Mouse (Mus musculus): ENCODE data around the gene Myh13. TPM values are rescaled to one million over a fixed set of nuclear protein-coding genes. Genes with fewer than 3 reads are reported as not detected.

Gene Myh13
- polyA plus RNA-seq, 1 experiment from 2014 or later: not detected

DNA sequence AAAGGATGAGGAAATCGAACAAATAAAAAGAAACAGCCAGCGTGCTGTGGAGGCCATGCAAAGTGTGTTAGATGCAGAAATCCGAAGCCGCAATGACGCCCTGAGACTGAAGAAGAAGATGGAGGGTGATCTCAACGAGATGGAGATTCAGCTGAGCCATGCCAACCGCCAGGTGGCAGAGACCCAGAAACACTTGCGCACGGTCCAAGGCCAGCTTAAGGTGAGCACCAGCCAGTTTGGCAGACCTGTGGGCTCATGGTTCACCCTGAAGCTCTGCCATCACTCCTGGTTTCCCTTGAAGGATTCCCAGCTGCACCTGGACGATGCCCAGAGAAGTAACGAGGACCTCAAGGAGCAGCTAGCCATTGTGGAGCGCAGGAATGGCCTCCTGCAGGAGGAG lies 43.1 kb downstream of the Myh13 start:
- WGBS: 87% methylated on average over 12 of the region's 12 CpGs
- no peak for TF ChIP-seq CTCF (IDR thresholded peaks at IDR 0.05; ENCODE audit: low read depth)
- H3K9me3 ChIP-seq (ENCODE audit: control insufficient read depth): no peaks in the 10 kb centered on the region
- H3K4me2 ChIP-seq (replicated peaks; ENCODE audit: low read depth): no peak overlapping the region
- no peaks in the 10 kb centered on the region for H3K27me3 ChIP-seq (replicated peaks; ENCODE audit: control insufficient read depth, insufficient read depth, low read length)
- no peak overlapping the region for H3K9ac ChIP-seq (ENCODE audit: low read depth, low read length)
- no peak overlapping the region for H3K27ac ChIP-seq (ENCODE audit: low read depth, low read length)
- H3K36me3 ChIP-seq (ENCODE audit: control insufficient read depth, insufficient read depth): no peaks in the 10 kb centered on the region
- H3K4me1 ChIP-seq (replicated peaks; ENCODE audit: control insufficient read depth, insufficient read depth, low read length): no peaks in the 10 kb centered on the region
- ATAC-seq: no peak
- no peak overlapping the region for H3K4me3 ChIP-seq (ENCODE audit: low read depth, low read length)

DNA sequence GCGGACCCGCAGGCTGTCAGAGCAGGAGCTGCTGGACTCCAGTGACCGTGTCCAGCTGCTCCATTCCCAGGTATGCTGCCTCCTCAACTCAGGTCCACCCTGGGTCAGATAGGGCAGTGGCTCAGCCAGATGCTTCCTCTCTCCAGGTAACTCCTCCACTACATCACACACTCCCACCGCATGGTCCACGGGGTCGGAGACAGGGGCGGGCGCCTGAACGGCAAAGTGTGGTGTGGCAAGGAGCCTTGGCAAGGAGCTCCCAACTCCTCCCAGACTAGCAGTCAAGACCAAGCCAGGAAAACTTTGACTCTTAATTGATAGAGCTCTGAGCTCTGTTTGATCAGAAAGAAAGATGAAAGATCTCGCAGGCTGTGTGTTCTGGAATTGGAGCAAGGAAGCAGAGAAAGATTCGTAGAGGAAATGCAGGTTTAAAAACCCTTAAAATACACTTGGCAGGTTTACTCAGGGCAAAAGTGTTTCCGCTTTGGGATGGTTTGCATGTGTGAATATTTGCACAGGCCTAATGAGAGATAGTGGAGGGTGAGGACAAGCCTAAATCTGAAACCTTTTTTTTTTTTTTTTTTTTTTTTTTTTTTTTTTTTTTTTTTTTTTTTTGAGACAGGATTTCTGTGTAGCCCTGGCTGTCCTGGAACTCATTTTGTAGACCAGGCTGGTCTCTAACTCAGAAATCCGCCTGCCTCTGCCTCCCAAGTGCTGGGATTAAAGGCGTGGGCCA lies 43.7 kb downstream of the Myh13 start:
- no peaks in the 10 kb centered on the region for H3K36me3 ChIP-seq (ENCODE audit: control insufficient read depth, insufficient read depth)
- H3K4me3 ChIP-seq (ENCODE audit: low read depth, low read length): no peak overlapping the region
- H3K4me2 ChIP-seq (replicated peaks; ENCODE audit: low read depth): no peak overlapping the region
- no peak overlapping the region for H3K27ac ChIP-seq (ENCODE audit: low read depth, low read length)
- no peak for TF ChIP-seq CTCF (IDR thresholded peaks at IDR 0.05; ENCODE audit: low read depth)
- H3K27me3 ChIP-seq (replicated peaks; ENCODE audit: control insufficient read depth, insufficient read depth, low read length): no peaks in the 10 kb centered on the region
- ATAC-seq: no peak
- no peaks in the 10 kb centered on the region for H3K9me3 ChIP-seq (ENCODE audit: control insufficient read depth)
- WGBS: 79% methylated on average over 14 of the region's 14 CpGs
- H3K4me1 ChIP-seq (replicated peaks; ENCODE audit: control insufficient read depth, insufficient read depth, low read length): no peaks in the 10 kb centered on the region
- no peak overlapping the region for H3K9ac ChIP-seq (ENCODE audit: low read depth, low read length)

GRCm38 (mm10) chr11:67366936-67367335 lies 45.5 kb downstream of the Myh13 start:
- H3K4me1 ChIP-seq (replicated peaks; ENCODE audit: control insufficient read depth, insufficient read depth, low read length): no peaks in the 10 kb centered on the region
- TF ChIP-seq CTCF (IDR thresholded peaks at IDR 0.05; ENCODE audit: low read depth): no peak
- H3K4me3 ChIP-seq (ENCODE audit: low read depth, low read length): no peak overlapping the region
- H3K27ac ChIP-seq (ENCODE audit: low read depth, low read length): no peak overlapping the region
- H3K36me3 ChIP-seq (ENCODE audit: control insufficient read depth, insufficient read depth): no peaks in the 10 kb centered on the region
- H3K9ac ChIP-seq (ENCODE audit: low read depth, low read length): no peak overlapping the region
- no peak for ATAC-seq
- H3K4me2 ChIP-seq (replicated peaks; ENCODE audit: low read depth): no peak overlapping the region
- no peaks in the 10 kb centered on the region for H3K27me3 ChIP-seq (replicated peaks; ENCODE audit: control insufficient read depth, insufficient read depth, low read length)
- WGBS: 59% methylated on average over 9 of the region's 9 CpGs
- no peaks in the 10 kb centered on the region for H3K9me3 ChIP-seq (ENCODE audit: control insufficient read depth)

DNA sequence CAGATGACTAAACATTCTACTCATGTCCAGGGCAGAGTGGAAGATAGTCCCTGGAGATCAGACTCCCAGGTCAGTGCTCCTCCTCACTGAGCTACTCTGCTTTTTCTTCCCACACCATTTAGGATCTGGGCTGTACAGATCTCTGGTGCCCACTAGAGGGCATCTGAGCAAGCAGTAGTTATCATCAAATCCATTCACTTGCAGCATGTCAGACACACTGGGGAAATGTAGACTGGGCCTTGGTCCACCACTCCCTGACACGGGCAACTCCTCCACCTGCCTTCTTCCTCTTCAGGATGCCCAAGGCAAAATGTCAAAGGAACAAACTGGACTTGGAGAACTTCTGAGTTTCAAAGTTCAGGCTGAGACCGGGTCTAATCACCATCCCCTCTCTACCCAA lies 51.9 kb downstream of the Myh13 start:
- 41% methylated on average over 2 of the region's 2 CpGs for WGBS
- Histone ChIP-seq H3K27me3 (replicated peaks; ENCODE audit: control insufficient read depth, insufficient read depth, low read length) (no peaks in the 10 kb centered on the region), H3K4me2 (replicated peaks; ENCODE audit: low read depth) (no peak overlapping the region), H3K27ac (ENCODE audit: low read depth, low read length) (no peak overlapping the region), H3K4me3 (ENCODE audit: low read depth, low read length) (no peak overlapping the region), H3K9me3 (ENCODE audit: control insufficient read depth) (no peaks in the 10 kb centered on the region), H3K36me3 (ENCODE audit: control insufficient read depth, insufficient read depth) (no peaks in the 10 kb centered on the region), H3K9ac (ENCODE audit: low read depth, low read length) (no peak overlapping the region), H3K4me1 (replicated peaks; ENCODE audit: control insufficient read depth, insufficient read depth, low read length) (no peaks in the 10 kb centered on the region)
- peak; percentile 85 for TF ChIP-seq CTCF (IDR thresholded peaks at IDR 0.05; ENCODE audit: low read depth)
- no peak for ATAC-seq

DNA sequence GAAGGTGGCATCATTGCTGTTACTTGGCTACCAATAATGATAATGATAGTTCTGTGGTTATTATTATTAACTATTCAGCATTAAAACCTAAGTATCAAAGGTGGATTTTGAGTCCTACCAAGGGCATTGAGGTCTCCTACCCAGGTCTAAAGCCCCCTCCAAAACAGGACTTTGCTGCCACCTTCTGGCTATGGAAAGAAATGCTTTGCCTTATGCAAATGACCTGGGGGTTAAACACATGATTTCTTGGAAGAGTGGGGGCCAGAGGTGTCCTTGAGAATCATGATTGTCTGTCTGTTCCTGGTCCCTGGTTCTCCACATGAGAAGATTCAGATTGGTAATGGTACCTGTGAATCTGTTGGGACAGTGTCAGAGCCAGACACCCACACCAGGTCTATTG lies 54.9 kb downstream of the Myh13 start:
- H3K4me3 ChIP-seq (ENCODE audit: low read depth, low read length): no peak overlapping the region
- no peak overlapping the region for H3K4me2 ChIP-seq (replicated peaks; ENCODE audit: low read depth)
- no peaks in the 10 kb centered on the region for H3K9me3 ChIP-seq (ENCODE audit: control insufficient read depth)
- no peaks in the 10 kb centered on the region for H3K27me3 ChIP-seq (replicated peaks; ENCODE audit: control insufficient read depth, insufficient read depth, low read length)
- no peak overlapping the region for H3K9ac ChIP-seq (ENCODE audit: low read depth, low read length)
- H3K36me3 ChIP-seq (ENCODE audit: control insufficient read depth, insufficient read depth): no peaks in the 10 kb centered on the region
- H3K4me1 ChIP-seq (replicated peaks; ENCODE audit: control insufficient read depth, insufficient read depth, low read length): no peaks in the 10 kb centered on the region
- ATAC-seq: no peak
- TF ChIP-seq CTCF (IDR thresholded peaks at IDR 0.05; ENCODE audit: low read depth): peak; percentile 67
- H3K27ac ChIP-seq (ENCODE audit: low read depth, low read length): no peak overlapping the region

GRCm38 (mm10) chr11:67379703-67380510 lies 58.4 kb downstream of the Myh13 start:
- Histone ChIP-seq H3K27ac (ENCODE audit: low read depth, low read length) (no peak overlapping the region), H3K9ac (ENCODE audit: low read depth, low read length) (no peak overlapping the region), H3K4me1 (replicated peaks; ENCODE audit: control insufficient read depth, insufficient read depth, low read length) (no peaks in the 10 kb centered on the region), H3K4me3 (ENCODE audit: low read depth, low read length) (no peak overlapping the region), H3K4me2 (replicated peaks; ENCODE audit: low read depth) (no peak overlapping the region), H3K27me3 (replicated peaks; ENCODE audit: control insufficient read depth, insufficient read depth, low read length) (no peaks in the 10 kb centered on the region), H3K36me3 (ENCODE audit: control insufficient read depth, insufficient read depth) (no peaks in the 10 kb centered on the region), H3K9me3 (ENCODE audit: control insufficient read depth) (no peaks in the 10 kb centered on the region)
- ATAC-seq: no peak
- TF ChIP-seq CTCF (IDR thresholded peaks at IDR 0.05; ENCODE audit: low read depth): no peak
- WGBS: 54% methylated on average over 10 of the region's 10 CpGs
